Mouse (Mus musculus) small intestine, adult 2 months (tissue): Measurements from ENCODE around the gene Safb. TPM values are rescaled to one million over a fixed set of nuclear protein-coding genes. Genes with fewer than 3 reads are reported as not detected.
"Not testable (repeated sequence)": the region's sequence is repeated elsewhere in the genome, so short reads cannot be mapped to it uniquely, and the experiment has no call there.

Experiments
- H3K27ac ChIP-seq: fragments of 200-500 bp; 2 replicates; pipeline ENCODE4 v1.5.1; 2012; ENCODE audit warnings: low read depth, low read length, control low read depth, inconsistent platforms; ENCODE audit not compliant: insufficient read depth
- H3K27me3 ChIP-seq: fragments of 200-500 bp; 2 replicates; pipeline ENCODE4 v1.6.1; 2012; ENCODE audit warnings: mild to moderate bottlenecking, moderate library complexity, low read length, inconsistent platforms; ENCODE audit not compliant: control insufficient read depth, insufficient read depth
- H3K36me3 ChIP-seq: fragments of 200-500 bp; 2 replicates; pipeline ENCODE4 v1.6.1; 2012; ENCODE audit warnings: mild to moderate bottlenecking, low read length, control low read depth, inconsistent platforms; ENCODE audit not compliant: control insufficient read depth, insufficient read depth
- H3K4me1 ChIP-seq: fragments of 200-500 bp; 2 replicates; pipeline ENCODE4 v1.6.1; 2012; ENCODE audit warnings: low read length, inconsistent platforms, mixed read lengths; ENCODE audit not compliant: control insufficient read depth, insufficient read depth, insufficient read length
- H3K4me3 ChIP-seq: fragments of 200-500 bp; 2 replicates; pipeline ENCODE4 v1.5.1; 2012; ENCODE audit warnings: low read depth, mild to moderate bottlenecking, control low read depth, inconsistent platforms, low read length, moderate library complexity
- CTCF ChIP-seq: fragments of 200-500 bp; IDR thresholded peaks from 2 replicates; pipeline ENCODE4 v1.5.1; 2012; ENCODE audit warnings: low read depth, mild to moderate bottlenecking, control low read depth, inconsistent platforms, low read length, moderate library complexity, mixed read lengths; ENCODE audit not compliant: insufficient replicate concordance, insufficient read length; ENCODE audit errors: extremely low read depth
- POLR2A ChIP-seq: fragments of 200-500 bp; IDR thresholded peaks from 2 replicates; pipeline ENCODE4 v1.6.1; 2012; ENCODE audit warnings: low read depth, mild to moderate bottlenecking, control low read depth, inconsistent platforms, low read length, moderate library complexity
- WGBS: fragments of 180-500 bp; shearing (Covaris S2); methylation state at CpG from one replicate; pipeline ENCODE4 v1.1.7; 2018; 5-methylcytosine and 5-hydroxymethylcytosine counted together
- polyA plus RNA-seq: library from polyadenylated mRNA; depleted of rRNA; stranded (reverse); fragments of >200 nt; gene quantifications from 2 replicates; pipeline ENCODE4 v1.2.3, GENCODE M21; 2012

Safb gene
- polyA plus RNA-seq, 1 experiment, result 95.7 TPM

DNA sequence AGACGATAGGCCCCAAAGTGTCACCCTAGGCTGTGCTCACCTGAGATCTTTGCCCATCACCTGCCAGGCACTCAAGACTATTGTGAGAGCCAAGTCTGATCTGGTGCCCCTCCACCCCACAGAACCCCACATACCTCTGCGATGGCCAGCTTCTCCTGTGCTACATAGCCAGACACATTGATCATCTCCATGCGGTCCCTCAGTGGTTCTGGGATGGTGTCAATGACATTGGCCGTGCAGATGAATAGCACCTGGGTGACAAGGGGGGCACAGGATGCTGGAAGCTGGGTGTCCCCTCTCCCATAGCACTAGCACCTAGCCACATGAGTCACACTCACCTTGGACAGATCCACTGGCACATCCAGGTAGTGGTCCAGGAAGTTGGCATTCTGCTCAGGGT is 31.2 kb downstream of the Safb start:
- no peaks in the 10 kb centered on the region for H3K27me3 ChIP-seq
- no peak for TF ChIP-seq CTCF
- no peak for TF ChIP-seq POLR2A
- no peak overlapping the region for H3K4me3 ChIP-seq
- no peak overlapping the region for H3K27ac ChIP-seq
- WGBS, result 76% methylated on average over 4 of the region's 4 CpGs
- H3K4me1 ChIP-seq, result peaks cover 19% of the 10 kb centered on the region
- H3K36me3 ChIP-seq, result peaks cover 42% of the 10 kb centered on the region

DNA sequence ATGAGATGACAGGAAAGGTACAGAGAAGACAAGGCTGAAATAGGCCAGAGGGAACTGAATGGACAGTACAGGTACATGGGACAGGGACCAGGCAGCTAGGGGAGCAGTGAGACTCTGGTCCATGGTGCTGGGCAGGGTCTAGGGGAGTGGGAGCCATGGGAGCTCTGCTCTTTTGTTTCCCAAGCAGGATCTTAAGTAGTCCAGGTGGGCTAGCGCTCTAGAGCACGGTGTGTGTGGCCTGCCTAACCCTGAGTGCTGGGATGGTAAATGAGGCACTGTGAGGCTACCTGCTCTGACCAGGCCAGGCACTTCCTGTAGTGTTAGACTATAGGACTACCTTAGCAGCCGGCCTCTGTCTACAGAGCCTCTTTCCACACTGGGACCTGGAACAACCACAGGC is 32.1 kb downstream of the Safb start:
- no peak overlapping the region for H3K27ac ChIP-seq
- H3K27me3 ChIP-seq, result no peaks in the 10 kb centered on the region
- peaks cover 47% of the 10 kb centered on the region for H3K36me3 ChIP-seq
- TF ChIP-seq CTCF, result no peak
- TF ChIP-seq POLR2A, result no peak
- 74% methylated on average over 3 of the region's 3 CpGs for WGBS
- peaks cover 19% of the 10 kb centered on the region for H3K4me1 ChIP-seq
- H3K4me3 ChIP-seq, result no peak overlapping the region

DNA sequence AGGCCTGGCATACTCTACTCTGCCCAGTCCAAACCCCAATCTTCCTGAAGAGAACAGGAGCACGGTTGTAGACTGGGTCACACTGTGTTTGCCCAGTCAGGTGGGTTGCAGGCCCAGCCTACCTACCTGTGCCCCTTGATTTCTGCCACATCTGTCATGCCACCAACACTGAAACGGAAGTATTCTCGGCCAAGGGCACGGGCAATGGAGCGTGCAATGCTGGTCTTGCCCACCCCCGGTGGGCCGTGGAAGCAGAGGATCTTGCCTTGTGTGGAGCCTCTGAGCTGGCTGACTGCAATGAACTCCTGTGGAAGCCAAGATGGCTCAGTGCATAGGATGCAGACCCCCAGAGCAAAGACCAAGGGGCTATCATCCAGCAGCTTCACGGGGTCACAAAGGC is 33.0 kb downstream of the Safb start:
- TF ChIP-seq POLR2A, result no peak
- TF ChIP-seq CTCF, result no peak
- Histone ChIP-seq H3K4me1 (peaks cover 11% of the 10 kb centered on the region), H3K27ac (no peak overlapping the region), H3K36me3 (peaks cover 53% of the 10 kb centered on the region), H3K27me3 (no peaks in the 10 kb centered on the region), H3K4me3 (no peak overlapping the region)
- WGBS, result 88% methylated on average over 8 of the region's 8 CpGs

DNA sequence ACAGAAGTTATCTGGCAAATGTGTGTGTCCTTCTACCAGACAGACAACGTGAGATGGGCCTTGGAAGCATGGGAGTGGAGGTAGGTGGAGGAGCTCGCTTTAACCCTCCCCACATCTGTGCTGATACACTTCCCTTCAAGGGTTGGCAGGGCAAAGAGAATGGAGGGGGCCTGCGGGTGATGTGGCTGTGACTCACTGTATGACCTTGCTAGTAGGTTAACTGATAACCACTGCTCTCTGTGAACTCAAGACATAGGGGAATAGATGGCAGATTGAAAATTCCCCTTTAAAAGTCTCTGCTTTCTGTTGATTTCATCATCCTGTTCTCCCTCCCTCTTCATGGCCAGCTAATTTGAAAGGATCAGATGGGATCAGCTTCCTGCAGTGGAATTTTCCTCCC is 40.9 kb downstream of the Safb start:
- no peaks in the 10 kb centered on the region for H3K27me3 ChIP-seq
- H3K27ac ChIP-seq, result no peak overlapping the region
- H3K4me1 ChIP-seq, result peaks cover 10% of the 10 kb centered on the region; the same call in 1 of the 2 replicates
- no peak overlapping the region for H3K4me3 ChIP-seq
- WGBS, result 36% methylated on average over 3 of the region's 3 CpGs
- peaks cover 11% of the 10 kb centered on the region for H3K36me3 ChIP-seq
- no peak for TF ChIP-seq CTCF

DNA sequence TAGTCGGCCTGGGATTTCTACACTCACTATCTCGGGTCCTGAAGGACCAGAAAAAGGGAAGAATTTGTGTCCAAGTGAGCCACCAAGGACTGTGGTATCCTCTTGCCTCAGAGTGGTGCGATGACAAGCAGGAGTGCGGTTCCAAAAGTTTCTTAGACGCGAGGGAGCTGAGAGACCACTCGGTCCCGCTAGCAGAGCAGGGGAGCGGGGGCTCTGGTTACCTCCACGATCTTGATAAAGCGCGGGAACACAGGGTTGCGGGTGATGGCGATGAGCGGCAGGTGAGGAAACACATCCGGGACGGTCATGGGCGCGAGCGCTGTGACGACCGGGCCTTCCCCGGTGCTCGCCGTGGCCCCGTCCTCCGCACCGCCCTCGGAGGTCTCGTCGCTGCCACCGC is 41.6 kb downstream of the Safb start:
- no peak for TF ChIP-seq POLR2A
- Histone ChIP-seq H3K27me3 (no peaks in the 10 kb centered on the region), H3K36me3 (peaks cover 7% of the 10 kb centered on the region), H3K4me1 (peaks cover 10% of the 10 kb centered on the region; the same call in 1 of the 2 replicates), H3K4me3 (peak overlapping the region; percentile 87), H3K27ac (no peak overlapping the region)
- under 1% methylated on average over 32 of the region's 32 CpGs for WGBS

DNA sequence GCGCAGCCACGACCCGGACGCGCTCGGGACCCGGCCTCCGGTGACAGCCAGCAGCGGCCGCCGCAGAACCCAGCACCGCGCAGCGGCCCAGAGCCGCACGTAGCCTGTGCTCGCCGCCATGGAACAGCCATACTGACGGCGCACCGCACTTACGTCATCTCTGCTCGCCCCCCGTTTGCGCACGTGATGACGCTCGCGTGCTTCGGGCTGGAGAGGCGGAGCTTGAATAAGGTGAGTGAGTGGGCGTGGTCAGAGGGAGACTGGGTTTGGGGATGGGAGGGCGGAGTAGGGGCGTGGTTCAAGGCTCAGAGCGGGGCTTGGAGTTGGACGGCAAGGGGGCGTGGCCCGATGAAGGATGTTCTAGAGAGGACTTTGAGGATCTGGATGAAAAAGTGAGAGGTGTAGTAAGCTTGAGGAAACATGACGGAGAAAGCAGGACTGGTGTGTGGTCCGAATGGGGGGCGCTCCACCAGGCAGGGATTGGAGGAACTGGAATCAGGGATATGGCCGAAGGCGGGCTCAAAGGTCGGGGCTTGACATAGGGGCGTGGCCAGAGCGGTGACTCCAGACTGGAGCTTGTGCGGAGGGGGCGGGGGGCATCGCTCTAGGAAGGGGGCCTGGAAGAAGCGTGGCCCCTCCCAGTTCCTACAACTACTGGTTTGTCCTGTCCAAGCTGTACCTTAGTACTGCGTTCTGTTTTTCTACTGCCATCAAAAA is 42.3 kb downstream of the Safb start, which contains the start of gene Lonp1:
Gene Lonp1 (minus strand): TSS at position 134 of the 717 bp plus-strand sequence.
- peak within 1 kb of the TSS; percentile 87 for H3K4me3 ChIP-seq
- under 1% methylated on average over 51 of the region's 51 CpGs for WGBS
- peaks cover 4% of the 10 kb centered on the region for H3K36me3 ChIP-seq
- peak within 1 kb of the TSS; percentile 60 for H3K27ac ChIP-seq
- H3K4me1 ChIP-seq, result peaks cover 10% of the 10 kb centered on the region; the same call in 1 of the 2 replicates
- no peaks in the 10 kb centered on the region for H3K27me3 ChIP-seq
- peak; percentile 36; the same call in 1 of the 2 replicates for TF ChIP-seq POLR2A
- no peak for TF ChIP-seq CTCF

DNA sequence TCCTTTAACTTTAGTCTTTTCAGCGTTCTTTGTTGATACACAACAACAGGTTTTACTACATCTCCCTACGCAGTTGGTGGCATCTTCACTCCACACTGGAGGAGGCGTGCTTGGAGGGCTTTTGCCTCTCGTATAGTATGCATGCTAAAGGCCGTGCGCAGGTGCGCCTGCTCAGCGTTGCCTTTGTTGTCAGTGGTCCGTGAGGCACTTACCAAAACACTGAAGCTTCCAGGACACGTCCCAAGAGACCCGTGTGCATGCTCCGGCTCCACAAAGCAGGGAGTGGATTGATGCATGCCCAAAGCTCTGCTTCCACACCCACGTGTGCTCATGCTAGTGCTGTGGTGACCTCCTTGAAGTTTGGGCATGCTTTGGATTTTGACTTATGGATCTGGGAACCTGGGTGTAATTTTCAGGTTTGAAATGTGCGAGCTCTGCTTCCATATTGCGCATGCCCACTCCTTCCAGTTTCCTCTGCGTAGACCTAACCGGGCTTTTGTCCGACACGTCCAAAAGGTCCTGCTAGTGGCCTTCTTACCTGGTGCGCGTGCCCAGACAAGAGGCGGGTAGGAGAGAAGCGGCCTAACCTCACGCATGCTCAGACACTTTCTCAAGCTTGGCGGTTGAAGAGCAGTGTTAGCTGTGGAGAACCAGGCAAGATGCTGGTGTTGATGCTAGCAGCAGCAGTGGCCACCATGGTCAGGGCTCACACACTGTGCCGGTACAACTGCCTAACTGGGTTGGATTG is 43.1 kb downstream of the Safb start, which contains the start of gene Catsperd:
Gene Catsperd (plus strand): TSS at position 614 of the 748 bp plus-strand sequence.
- Histone ChIP-seq H3K27me3 (no peaks in the 10 kb centered on the region), H3K27ac (peak within 1 kb of the TSS; percentile 60), H3K4me1 (peaks cover 10% of the 10 kb centered on the region; the same call in 1 of the 2 replicates), H3K36me3 (no peaks in the 10 kb centered on the region), H3K4me3 (peak within 1 kb of the TSS; percentile 87)
- no peak for TF ChIP-seq POLR2A
- TF ChIP-seq CTCF, result no peak
- 7% methylated on average over 26 of the region's 26 CpGs for WGBS

DNA sequence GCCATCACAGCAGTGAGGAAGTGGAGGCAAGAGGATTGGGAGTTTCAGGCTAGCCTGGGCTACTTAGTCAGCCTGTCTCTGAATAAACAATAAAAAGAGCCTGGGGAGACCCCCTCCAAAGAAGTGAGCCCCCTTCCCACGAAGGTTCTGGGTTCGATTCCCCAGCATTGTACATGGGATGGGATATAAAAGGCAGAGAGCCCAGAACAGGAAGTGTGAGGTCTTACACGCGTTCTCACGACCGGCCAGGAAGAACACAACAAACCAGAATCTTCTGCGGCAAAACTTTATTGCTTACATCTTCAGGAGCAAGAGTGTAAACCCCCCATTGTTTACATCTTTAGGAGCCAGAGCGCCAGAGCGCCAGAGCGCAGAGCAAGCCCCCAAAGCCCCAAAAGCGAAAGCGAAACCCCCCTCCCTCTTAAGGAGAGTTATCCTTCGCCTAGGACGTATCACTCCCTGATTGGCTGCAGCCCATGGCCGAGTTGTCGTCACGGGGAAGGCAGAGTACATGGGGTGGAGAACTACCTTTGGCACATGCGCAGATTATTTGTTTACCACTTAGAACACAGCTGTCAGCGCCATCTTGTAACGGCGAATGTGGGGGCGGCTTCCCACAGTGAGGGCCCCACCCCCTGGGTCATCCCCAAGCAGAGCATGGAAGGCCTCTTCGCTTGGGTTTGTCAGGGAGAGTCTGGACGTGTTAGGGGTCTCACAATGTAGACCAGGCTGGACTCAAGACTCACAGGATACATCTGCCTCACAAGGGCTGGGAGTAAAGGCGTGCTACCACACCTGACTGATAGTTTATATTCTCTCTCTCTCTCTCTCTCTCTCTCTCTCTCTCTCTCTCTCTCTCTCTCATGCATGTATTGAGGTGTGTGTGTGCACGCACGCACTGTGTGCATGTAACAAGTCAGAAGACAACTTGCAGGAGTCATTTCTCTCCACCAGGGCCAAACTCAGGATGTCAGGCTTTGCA is 45.5 kb downstream of the Safb start:
- H3K27ac ChIP-seq, result 0 out of 2 replicates have a peak overlapping the region, but pooled peaks have one; percentile 14
- WGBS, result 77% methylated on average over 27 of the region's 27 CpGs
- H3K36me3 ChIP-seq, result not testable (repeated sequence)

More for the DNA sequence above, 45.5 kb downstream of the Safb start:
- not testable (repeated sequence) for H3K27me3 ChIP-seq
- Histone ChIP-seq H3K4me3 (peak overlapping the region; percentile 27), H3K4me1 (peaks cover 10% of the 10 kb centered on the region; the same call in 1 of the 2 replicates)
